Mouse (Mus musculus) gastrocnemius, postnatal 25 days (tissue): ENCODE measurements around the gene Sqstm1. TPM values are rescaled to one million over a fixed set of nuclear protein-coding genes. Genes with fewer than 3 reads are reported as not detected.

Experiments
- DNase-seq: peaks from one replicate; pipeline ENCODE4 v3.0.0; 2022
- total RNA-seq, 2 experiments: library from RNA; stranded (reverse); gene quantifications; 1 replicate in 1 of 2; 2 replicates in 1 of 2; pipeline ENCODE4 v1.2.3; 2021

Sqstm1 gene
- total RNA-seq, 2 experiments from 2014 or later, result 335 to 433 TPM

- no peak for DNase-seq
These were observed 20.1 kb upstream of the Sqstm1 start for GRCm38 (mm10) chr11:50230481-50231304.

GRCm38 (mm10) chr11:50229252-50229910 lies 18.8 kb upstream of the Sqstm1 start:
- no peak for DNase-seq

DNA sequence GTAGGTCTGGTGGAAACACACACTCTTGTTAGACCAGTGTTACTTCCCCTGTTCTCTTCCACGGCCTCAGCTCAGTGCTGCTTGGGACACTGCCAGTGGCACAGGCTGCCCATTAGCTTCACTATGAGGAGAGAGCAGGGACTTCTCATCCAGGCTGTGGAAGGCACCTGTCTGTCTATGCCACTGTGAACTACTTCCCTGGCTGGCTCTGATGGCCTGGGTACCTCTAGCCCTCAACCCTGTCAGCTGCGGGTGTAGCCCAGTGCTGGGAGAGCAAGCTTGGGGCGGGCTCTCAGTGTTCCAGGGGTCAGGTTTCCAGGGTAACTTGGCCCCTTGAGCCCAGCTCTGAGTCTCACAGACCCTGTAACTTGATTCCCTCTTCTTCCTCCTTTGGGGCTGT lies 18.1 kb upstream of the Sqstm1 start:
- no peak for DNase-seq

DNA sequence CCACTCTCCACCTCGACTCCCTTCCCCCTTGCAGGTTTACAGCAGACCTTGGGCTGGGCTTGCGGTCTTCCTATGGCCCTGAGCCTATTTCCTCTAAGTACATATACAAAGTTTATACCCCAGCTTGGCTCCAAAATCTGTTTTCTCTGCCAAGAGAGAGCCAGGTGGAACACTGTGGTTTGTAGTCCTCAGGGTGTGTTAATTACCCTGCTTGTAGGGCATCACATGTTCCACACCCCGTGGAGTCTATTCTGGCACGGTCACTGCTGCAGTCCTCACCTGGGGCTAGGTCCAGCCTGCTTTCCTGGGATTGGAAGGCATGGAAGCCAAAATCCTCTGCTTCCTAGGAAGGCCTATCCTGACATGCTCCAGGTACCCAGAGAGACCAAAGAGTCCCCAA lies 17.1 kb upstream of the Sqstm1 start:
- no peak for DNase-seq

DNA sequence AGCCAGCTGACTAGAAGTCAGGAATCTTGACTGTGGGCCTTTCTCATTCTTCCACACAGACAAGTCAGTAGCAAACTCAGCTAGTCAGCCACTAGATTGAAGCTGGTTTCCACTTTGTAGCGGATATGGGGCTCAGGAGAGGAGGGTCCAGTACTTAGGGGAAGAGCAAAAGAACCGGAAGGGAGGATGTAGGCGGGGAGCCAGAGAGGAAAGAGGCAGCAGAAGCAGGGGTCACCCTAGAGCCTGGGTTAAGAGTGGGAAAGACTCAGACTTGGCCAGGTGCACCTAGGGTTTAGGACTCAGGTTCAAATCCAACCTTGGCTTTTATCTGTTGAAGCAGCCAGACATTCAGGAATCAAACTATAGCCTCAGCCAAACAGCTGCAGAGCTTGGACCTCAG lies 16.6 kb upstream of the Sqstm1 start:
- no peak for DNase-seq

- DNase-seq, result no peak
These were observed 15.8 kb upstream of the Sqstm1 start for GRCm38 (mm10) chr11:50226406-50226805.

DNA sequence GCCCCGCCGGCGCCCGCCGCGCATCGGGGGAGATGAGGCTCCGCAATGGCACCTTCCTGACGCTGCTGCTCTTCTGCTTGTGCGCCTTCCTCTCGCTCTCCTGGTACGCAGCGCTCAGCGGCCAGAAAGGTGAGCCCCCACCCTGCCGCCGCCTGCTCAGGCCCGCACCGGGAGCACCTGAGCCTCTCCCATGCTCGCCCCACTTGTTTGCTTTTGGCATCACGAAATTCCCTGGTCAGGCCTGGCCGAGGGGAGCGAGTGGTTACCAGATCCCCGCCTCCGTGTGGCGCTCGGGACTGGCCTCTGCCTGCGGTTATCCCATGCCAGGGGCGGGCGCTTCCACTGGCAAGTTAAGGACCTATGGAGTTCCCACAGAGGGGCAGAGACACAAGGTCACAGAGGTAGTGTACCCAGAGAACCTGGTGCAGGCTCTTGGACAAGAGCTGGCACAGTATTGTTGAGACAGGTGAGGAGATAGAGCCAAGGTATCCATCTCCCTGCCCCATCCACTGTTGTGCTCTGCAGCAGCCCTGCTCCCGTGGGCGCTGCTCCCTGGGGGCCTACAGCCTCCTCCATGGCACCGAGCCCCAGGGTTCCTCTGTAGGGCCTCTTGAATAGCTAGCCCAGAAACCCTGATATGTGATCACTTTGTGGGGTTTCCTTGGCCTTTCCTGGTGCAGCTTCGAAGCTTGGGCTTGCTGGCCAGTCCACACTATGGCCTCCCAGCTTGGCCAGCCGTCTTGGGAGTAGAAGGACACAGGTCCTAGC lies 15.2 kb upstream of the Sqstm1 start:
- DNase-seq, result no peak

DNA sequence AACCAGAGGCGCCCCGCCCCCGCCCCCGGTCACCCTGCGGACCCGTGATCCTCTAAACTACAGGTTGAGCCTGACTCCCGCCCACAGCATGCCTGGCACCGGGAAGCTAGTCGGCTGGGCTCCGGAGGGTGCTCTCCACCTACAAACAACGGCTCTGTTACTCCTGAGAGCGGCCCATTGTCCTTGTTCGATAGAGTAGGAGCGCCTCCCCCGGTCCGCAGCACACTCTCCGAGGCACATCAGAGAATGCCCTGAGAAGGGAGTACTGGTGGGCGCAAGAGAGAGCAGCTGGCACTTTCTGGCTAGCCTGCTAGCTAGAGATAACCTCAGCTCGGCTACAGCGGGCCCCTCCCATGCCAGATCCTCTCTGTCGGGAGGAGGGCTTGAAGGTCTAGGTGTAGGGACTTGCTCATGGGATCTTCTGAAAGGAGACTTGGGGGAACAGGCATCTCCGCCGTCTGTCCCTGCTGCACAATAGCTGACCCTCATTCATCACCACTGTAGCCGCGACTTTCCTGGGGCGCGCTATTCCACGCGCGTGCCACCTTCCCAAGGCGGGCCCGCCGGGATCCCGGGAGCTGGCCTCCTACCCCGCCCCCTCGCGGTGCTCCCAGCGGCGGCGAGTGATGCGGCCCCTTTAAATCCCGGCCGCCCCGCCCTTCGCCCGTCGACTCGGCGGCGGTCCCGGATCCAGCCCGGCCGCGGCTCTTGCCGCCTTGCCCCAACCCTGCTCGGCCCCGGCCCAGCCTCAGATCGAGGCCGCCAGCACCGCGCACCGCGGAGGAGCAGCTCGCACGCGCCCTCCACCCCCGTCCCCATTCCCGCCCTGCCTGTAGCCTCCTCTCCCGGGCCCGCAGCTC lies 14.3 kb upstream of the Sqstm1 start:
- peak; percentile 90 for DNase-seq

- DNase-seq, result no peak
These were observed 13.4 kb upstream of the Sqstm1 start for GRCm38 (mm10) chr11:50223783-50224662.

DNA sequence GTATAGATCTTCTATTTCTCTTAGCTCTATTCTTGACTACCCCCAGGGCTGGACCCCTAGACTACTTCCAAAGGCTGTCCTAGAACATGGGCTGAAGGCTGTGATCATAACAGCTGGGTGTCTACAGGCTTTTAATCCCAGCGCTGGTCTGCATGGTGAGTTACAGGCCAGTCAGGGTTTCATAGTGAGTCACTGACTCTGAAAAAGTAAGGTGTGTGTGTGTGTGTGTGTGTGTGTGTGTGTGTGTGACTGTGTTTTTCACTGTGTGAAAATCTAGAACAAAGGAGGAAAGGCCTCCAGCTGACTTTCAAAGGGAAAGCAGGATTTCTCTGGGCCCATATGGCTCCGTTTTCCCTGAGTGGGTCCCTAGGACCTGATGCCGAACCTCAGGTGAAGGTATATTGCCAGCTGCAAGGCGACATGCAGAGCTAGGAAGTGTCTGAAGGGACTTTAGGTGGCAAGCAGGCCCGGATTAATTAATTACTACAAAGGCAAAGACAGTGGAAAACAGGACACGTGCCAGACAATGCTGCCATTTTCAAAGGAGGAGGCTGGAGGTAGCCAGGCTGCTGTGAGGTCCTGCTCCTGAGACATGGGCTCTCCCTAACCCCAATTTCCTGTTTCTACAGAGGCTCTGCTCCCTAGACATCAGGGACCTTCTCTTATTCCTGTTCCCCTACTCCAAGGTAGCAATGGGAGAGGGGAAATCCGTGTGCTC lies 12.1 kb upstream of the Sqstm1 start:
- DNase-seq, result no peak

GRCm38 (mm10) chr11:50219833-50220232 lies 9.2 kb upstream of the Sqstm1 start:
- DNase-seq, result no peak

DNA sequence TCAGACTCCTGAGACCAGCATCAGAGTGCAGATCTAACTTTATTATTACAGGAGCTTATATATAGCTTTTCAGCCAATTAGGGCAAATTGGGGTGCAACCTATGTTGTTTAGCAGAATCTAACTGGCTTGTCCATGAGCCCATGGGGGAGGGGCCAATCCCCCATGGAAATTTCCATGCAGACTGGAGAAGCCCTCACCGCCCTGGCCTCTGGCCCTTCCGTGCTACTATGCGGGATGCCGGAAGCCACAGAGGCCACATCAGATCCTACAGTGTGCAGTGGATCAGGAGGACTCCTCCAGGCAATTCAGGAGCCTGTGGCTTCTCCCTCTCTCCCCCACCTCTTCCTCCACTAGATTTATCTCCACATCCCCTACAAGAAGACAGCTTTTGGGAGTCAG lies 7.2 kb upstream of the Sqstm1 start:
- no peak for DNase-seq

DNA sequence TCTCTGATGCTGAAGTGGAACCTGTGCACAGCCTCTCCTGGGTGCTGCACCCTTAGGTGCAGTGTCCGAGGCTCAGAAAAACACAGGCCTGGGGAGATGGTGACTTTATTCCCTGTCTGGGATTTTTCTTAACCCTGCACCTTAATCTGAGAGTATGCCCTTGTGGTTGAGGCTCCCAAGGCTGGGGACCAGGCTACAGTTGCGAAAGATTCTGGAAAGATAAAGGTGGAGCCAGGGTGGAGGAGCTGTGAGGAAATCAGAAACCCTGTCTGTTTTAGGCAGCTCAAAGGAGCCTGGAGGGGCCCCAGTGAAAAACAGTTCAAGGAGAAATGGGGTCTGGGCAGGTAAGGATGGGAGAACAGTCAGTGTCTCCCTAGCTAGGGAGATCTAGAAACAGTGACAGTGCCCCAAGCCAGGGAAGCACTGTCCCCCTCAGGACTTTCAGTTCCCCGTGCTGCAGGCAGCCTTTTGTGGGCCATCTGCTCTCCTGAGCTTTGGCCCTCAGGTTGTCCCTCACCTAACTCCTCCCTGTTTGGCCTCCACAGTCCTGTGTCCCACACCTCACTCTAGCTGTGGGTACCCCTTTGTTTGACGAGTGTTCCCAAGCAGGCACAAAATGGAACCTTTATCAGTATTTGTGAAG lies 6.2 kb upstream of the Sqstm1 start:
- DNase-seq, result no peak

DNA sequence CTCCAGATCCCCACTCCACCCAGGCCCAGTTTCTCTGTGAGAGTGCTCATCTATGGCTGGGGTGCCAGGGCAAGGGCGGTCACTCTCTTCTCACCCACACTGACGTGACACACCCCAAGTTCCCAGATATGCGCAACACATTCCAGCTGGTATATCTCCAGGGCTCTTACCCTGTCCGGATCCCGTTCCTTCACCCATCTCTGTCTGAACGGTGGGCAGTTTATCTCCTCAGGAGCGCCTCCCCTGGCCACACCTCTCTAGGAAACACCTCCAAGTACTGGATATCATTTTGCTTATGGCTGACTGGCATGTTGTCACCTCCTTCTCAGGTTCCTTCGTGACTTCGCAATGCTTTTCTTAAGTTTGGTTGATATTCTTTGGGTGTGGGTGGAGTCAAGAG lies 5.0 kb upstream of the Sqstm1 start:
- no peak for DNase-seq

DNA sequence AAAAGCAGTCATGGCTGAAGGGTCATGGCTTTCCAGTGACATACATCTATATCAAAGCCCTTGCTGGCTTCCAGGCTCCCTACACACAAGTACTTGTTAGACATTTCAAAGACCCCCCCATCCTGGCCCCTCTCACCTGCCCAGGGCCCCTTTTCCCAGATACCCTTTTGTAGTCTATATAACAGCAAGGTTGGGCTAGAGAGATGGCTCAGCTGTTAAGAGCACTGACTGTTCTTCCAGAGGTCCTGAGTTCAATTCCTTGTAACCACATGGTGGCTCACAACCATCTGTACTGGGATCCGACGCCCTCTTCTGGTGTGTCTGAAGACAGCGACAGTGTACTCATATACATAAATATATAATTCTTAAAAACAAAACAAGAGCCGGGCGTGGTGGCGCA lies 4.0 kb upstream of the Sqstm1 start:
- no peak for DNase-seq

GRCm38 (mm10) chr11:50212848-50213758 lies 2.5 kb upstream of the Sqstm1 start:
- DNase-seq, result peak; percentile 84

- DNase-seq, result no peak
These were observed 1.6 kb upstream of the Sqstm1 start for GRCm38 (mm10) chr11:50212060-50212739.
